In the genomic region with DNA sequence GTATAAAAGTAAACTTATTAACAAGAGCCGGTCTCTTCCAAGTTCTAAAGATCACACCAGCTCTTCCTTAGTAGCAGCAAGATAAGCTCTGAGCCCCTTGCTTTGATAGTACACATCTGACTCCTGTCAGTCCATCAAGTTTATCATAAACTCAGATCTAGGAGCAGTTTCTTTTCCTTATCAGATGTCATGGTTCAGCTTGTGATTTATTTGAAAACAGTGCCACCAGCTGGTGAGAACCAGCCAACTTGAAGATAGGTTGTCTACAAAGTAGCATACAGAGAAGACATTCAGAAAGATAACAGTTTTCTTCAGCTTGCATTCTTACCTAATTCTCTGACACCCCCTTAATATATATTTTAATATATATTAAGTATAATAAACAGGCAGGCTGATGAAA, we compare ENCODE assay signal across 8 mouse cellular contexts. TPM values are rescaled to one million over a fixed set of nuclear protein-coding genes. Genes with fewer than 3 reads are reported as not detected.
DNase-seq lines count a peak whose midpoint lies in the region; ATAC-seq and TF ChIP-seq lines count a peak whose summit lies in the region.

No protein-coding gene starts in this region.

- in situ Hi-C loops in Patski (cut with MboI; ENCODE audit: low pct_unique_long_range_greater_than_20kb) = loop anchor here (5.0 to 10.0 kb wide), 2 partner anchors 89 to 148 kb away; no protein-coding TSS in a partner anchor

- H3K36me3 ChIP-seq in limb, embryonic 11.5 days (ENCODE audit: control insufficient read depth, insufficient read depth, low read length) = peaks cover 9% of the 10 kb centered on the region
- H3K36me3 ChIP-seq in limb, embryonic 10.5 days = peaks cover 49% of the 10 kb centered on the region

- intact Hi-C loops in heart, postnatal 14 days (cut with DNase I) = loop anchor here (1.0 kb wide), 1 partner anchor 143 kb away; no protein-coding TSS in a partner anchor

- WGBS in limb, embryonic 11.5 days = 91% methylated on average over 1 of the region's 1 CpGs
- 95% methylated on average over 1 of the region's 1 CpGs for WGBS in limb, embryonic 10.5 days
- WGBS in cerebellum, adult 2 months = 98% methylated on average over 1 of the region's 1 CpGs

- H3K4me2 ChIP-seq in limb, embryonic 11.5 days (ENCODE audit: low read depth, severe bottlenecking) = no peak overlapping the region

- no peaks in the 10 kb centered on the region for H3K27me3 ChIP-seq in limb, embryonic 11.5 days (ENCODE audit: control insufficient read depth, insufficient read depth, low read length)
- no peaks in the 10 kb centered on the region for H3K27me3 ChIP-seq in limb, embryonic 10.5 days (ENCODE audit: low read depth, poor library complexity, severe bottlenecking)
- H3K27me3 ChIP-seq in Patski = no peaks in the 10 kb centered on the region
- H3K27me3 ChIP-seq in cerebellum, adult 2 months (ENCODE audit: control insufficient read depth, insufficient read depth, low read length) = no peaks in the 10 kb centered on the region

- ATAC-seq in limb, embryonic 11.5 days (ENCODE audit: insufficient number of reproducible peaks, low FRiP score, low TSS enrichment, low read depth) = no peak
- ATAC-seq in Patski = no peak

- H3K9ac ChIP-seq in limb, embryonic 11.5 days (ENCODE audit: low read length) = no peak overlapping the region

- CTCF ChIA-PET in Patski (lab: Charles Lee) = interaction anchor here (0.8 to 2.5 kb wide), 8 partner anchors 9 to 153 kb away, joined by 3 to 21 read pairs (median 4); no protein-coding TSS in a partner anchor

- peak; percentile 41 for DNase-seq in limb, embryonic 11.5 days (ENCODE audit: low spot score)
- no peak for DNase-seq in limb, embryonic 10.5 days (ENCODE audit: low spot score)
- peak; percentile 15 for DNase-seq in Patski (ENCODE audit: low read depth, low spot score)
- DNase-seq in cerebellum, adult 2 months = peak; percentile 71 to 74
- DNase-seq in heart, postnatal 14 days = peak; percentile 47 to 67
- peak; percentile 65 to 71 for DNase-seq in left cerebral cortex, adult 18-20 months (ENCODE audit: low spot score in 2 of 2)
- peak; percentile 79 to 82 for DNase-seq in right cerebral cortex, adult 2 months (ENCODE audit: low spot score in 2 of 2)
- DNase-seq in neural tube, embryonic 10.5 days (ENCODE audit: extremely low spot score, low spot score) = no peak

- peak; percentile 57 for TF ChIP-seq CTCF in Patski (IDR thresholded peaks at IDR 0.05)
- no peak; the same call in 1 of the 2 replicates for TF ChIP-seq CTCF in cerebellum, adult 2 months (IDR thresholded peaks at IDR 0.05; ENCODE audit: borderline replicate concordance, insufficient read depth, low read depth, low read length)

- POLR2A ChIA-PET in Patski (lab: Charles Lee) = interaction anchor here (0.7 to 1.0 kb wide), 2 partner anchors 61 to 145 kb away, joined by 3 to 4 read pairs; no protein-coding TSS in a partner anchor

- H3K4me1 ChIP-seq in limb, embryonic 11.5 days (ENCODE audit: control insufficient read depth, insufficient read depth, low read length) = no peaks in the 10 kb centered on the region
- no peaks in the 10 kb centered on the region for H3K4me1 ChIP-seq in limb, embryonic 10.5 days
- no peaks in the 10 kb centered on the region; the same call in 1 of the 2 replicates for H3K4me1 ChIP-seq in cerebellum, adult 2 months (ENCODE audit: control insufficient read depth, insufficient read depth, low read length)

- H3K27ac ChIP-seq in limb, embryonic 11.5 days (replicated peaks; ENCODE audit: low read depth, low read length) = no peak overlapping the region
- H3K27ac ChIP-seq in limb, embryonic 10.5 days = no peak overlapping the region
- no peak overlapping the region for H3K27ac ChIP-seq in cerebellum, adult 2 months (ENCODE audit: insufficient read depth, low read length)

- no peak for TF ChIP-seq POLR2A in cerebellum, adult 2 months (IDR thresholded peaks at IDR 0.05; ENCODE audit: borderline replicate concordance, insufficient read depth, low read length)

- no peak overlapping the region for H3K4me3 ChIP-seq in limb, embryonic 11.5 days (ENCODE audit: low read depth, low read length)
- no peak overlapping the region for H3K4me3 ChIP-seq in limb, embryonic 10.5 days
- no peak overlapping the region for H3K4me3 ChIP-seq in cerebellum, adult 2 months (replicated peaks; ENCODE audit: insufficient read depth, low read depth, low read length)

- H3K9me3 ChIP-seq in limb, embryonic 11.5 days (ENCODE audit: control insufficient read depth, low read length) = no peaks in the 10 kb centered on the region
- H3K9me3 ChIP-seq in limb, embryonic 10.5 days (replicated peaks) = no peaks in the 10 kb centered on the region

RNA-seq across cellular contexts. Expression of gene Eif2s2, which starts 37.4 kb away (rescaled TPM):
- 152 and 153 TPM in 2 replicates for polyA plus RNA-seq in limb, embryonic 11.5 days (2014; fragmentation: Nextera tagmentation; extraction: Ambion mirVana)
- polyA plus RNA-seq in limb, embryonic 10.5 days (2016; fragmentation: Nextera tagmentation; extraction: Ambion mirVana) = 122 and 137 TPM in 2 replicates
- polyA plus RNA-seq in Patski (2021) = 175 TPM
- 46.1 and 50.2 TPM in 2 replicates for polyA plus RNA-seq in cerebellum, adult 2 months (2012; rRNA removed)
- 10 to 100 TPM; 51.6 to 54.7 TPM for total RNA-seq in heart, postnatal 14 days (2021)
- 10 to 100 TPM; 47.3 to 50.2 TPM for total RNA-seq in left cerebral cortex, adult 18-20 months (2021)

Comparison
In these comparisons a context has a peak if more than half of its experiments do, and no peak if none do; other contexts are left out.
1. DNase-seq: peak in limb, embryonic 11.5 days (single experiment), Patski (single experiment), cerebellum, adult 2 months (2 of 2), heart, postnatal 14 days (2 of 2), left cerebral cortex, adult 18-20 months (2 of 2) and right cerebral cortex, adult 2 months (2 of 2); none in limb, embryonic 10.5 days (single experiment) and neural tube, embryonic 10.5 days (single experiment).